12 mouse cellular contexts compared by ENCODE assay signal in genomic region chr3:53301866-53302265, GRCm38 (mm10).
"Had no signal": no experiment of that assay in that cellular context is flagged by ENCODE, and none has a peak within 500 bp of the region (broad histone marks: within the 10 kb centered on the region; RNA-seq: fewer than 3 reads in every experiment).

No protein-coding gene starts in this region.

- H3K4me1 ChIP-seq: limb, embryonic 13.5 days; liver, embryonic 15.5 days; neural tube, embryonic 12.5 days; stomach, embryonic 15.5 days had no signal

- H3K9me3 ChIP-seq: liver, embryonic 15.5 days; stomach, embryonic 15.5 days had no signal

- DNase-seq: lung, adult 2 months; lung, postnatal 36 days; midbrain, embryonic 14.5 days; thymus, adult 18-20 months; thymus, postnatal 14 days had no signal

- H3K36me3 ChIP-seq: limb, embryonic 13.5 days; liver, embryonic 15.5 days; neural tube, embryonic 12.5 days; stomach, embryonic 15.5 days had no signal

- H3K27me3 ChIP-seq: liver, embryonic 15.5 days; neural tube, embryonic 12.5 days; stomach, embryonic 15.5 days had no signal

- H3K9ac ChIP-seq: limb, embryonic 13.5 days; liver, embryonic 15.5 days; neural tube, embryonic 12.5 days; stomach, embryonic 15.5 days had no signal

- H3K4me2 ChIP-seq: limb, embryonic 13.5 days; liver, embryonic 11.5 days; liver, embryonic 15.5 days; neural tube, embryonic 12.5 days; stomach, embryonic 15.5 days had no signal

- ATAC-seq: lung, postnatal 0 days had no signal

- H3K27ac ChIP-seq: kidney, postnatal 0 days; limb, embryonic 13.5 days; liver, embryonic 15.5 days; neural tube, embryonic 12.5 days; stomach, embryonic 15.5 days had no signal

- H3K4me3 ChIP-seq: limb, embryonic 13.5 days; liver, embryonic 15.5 days; neural tube, embryonic 12.5 days; stomach, embryonic 15.5 days had no signal
